Mouse (Mus musculus): ENCODE measurements around the gene Igf2bp3. TPM values are rescaled to one million over a fixed set of nuclear protein-coding genes. Genes with fewer than 3 reads are reported as not detected.

Igf2bp3 gene
- total RNA-seq, 1 experiment from 2014 or later, result 0.18 TPM

GRCm38 (mm10) chr6:49146461-49146860 lies 68.3 kb downstream of the Igf2bp3 start:
- ATAC-seq (replicated peaks; ENCODE audit: low read depth, poor library complexity, severe bottlenecking), result no peak

- 0 out of 2 replicates have a peak, but pooled peaks have one; percentile 52 for ATAC-seq (replicated peaks; ENCODE audit: low read depth, poor library complexity, severe bottlenecking)
Measured at GRCm38 (mm10) chr6:49142428-49142827, 72.3 kb downstream of the Igf2bp3 start.

- no peak for ATAC-seq (replicated peaks; ENCODE audit: low read depth, poor library complexity, severe bottlenecking)
Measured at GRCm38 (mm10) chr6:49141125-49141524, 73.6 kb downstream of the Igf2bp3 start.

- ATAC-seq (replicated peaks; ENCODE audit: low read depth, poor library complexity, severe bottlenecking), result no peak
Measured at GRCm38 (mm10) chr6:49138159-49139051, 76.4 kb downstream of the Igf2bp3 start.

GRCm38 (mm10) chr6:49136739-49137138 lies 78.0 kb downstream of the Igf2bp3 start:
- no peak for ATAC-seq (replicated peaks; ENCODE audit: low read depth, poor library complexity, severe bottlenecking)

- no peak for ATAC-seq (replicated peaks; ENCODE audit: low read depth, poor library complexity, severe bottlenecking)
Measured at GRCm38 (mm10) chr6:49132352-49133090, 82.2 kb downstream of the Igf2bp3 start.

- no peak for ATAC-seq (replicated peaks; ENCODE audit: low read depth, poor library complexity, severe bottlenecking)
Measured at GRCm38 (mm10) chr6:49131855-49132254, 82.9 kb downstream of the Igf2bp3 start.

- ATAC-seq (replicated peaks; ENCODE audit: low read depth, poor library complexity, severe bottlenecking), result no peak
Measured at GRCm38 (mm10) chr6:49130328-49130727, 84.4 kb downstream of the Igf2bp3 start.

- no peak for ATAC-seq (replicated peaks; ENCODE audit: low read depth, poor library complexity, severe bottlenecking)
Measured at GRCm38 (mm10) chr6:49120370-49120769, 94.4 kb downstream of the Igf2bp3 start.

- no peak for ATAC-seq (replicated peaks; ENCODE audit: low read depth, poor library complexity, severe bottlenecking)
Measured at GRCm38 (mm10) chr6:49119462-49120135, 95.2 kb downstream of the Igf2bp3 start.

GRCm38 (mm10) chr6:49118446-49118845 lies 96.3 kb downstream of the Igf2bp3 start:
- no peak for ATAC-seq (replicated peaks; ENCODE audit: low read depth, poor library complexity, severe bottlenecking)

GRCm38 (mm10) chr6:49116241-49116640 lies 98.5 kb downstream of the Igf2bp3 start:
- ATAC-seq (replicated peaks; ENCODE audit: low read depth, poor library complexity, severe bottlenecking), result no peak

- ATAC-seq (replicated peaks; ENCODE audit: low read depth, poor library complexity, severe bottlenecking), result no peak
Measured at GRCm38 (mm10) chr6:49115550-49115949, 99.2 kb downstream of the Igf2bp3 start.

- no peak for ATAC-seq (replicated peaks; ENCODE audit: low read depth, poor library complexity, severe bottlenecking)
Measured at GRCm38 (mm10) chr6:49114457-49114856, 100.3 kb downstream of the Igf2bp3 start.

- no peak for ATAC-seq (replicated peaks; ENCODE audit: low read depth, poor library complexity, severe bottlenecking)
Measured at GRCm38 (mm10) chr6:49113895-49114294, 100.9 kb downstream of the Igf2bp3 start.

- no peak for ATAC-seq (replicated peaks; ENCODE audit: low read depth, poor library complexity, severe bottlenecking)
Measured at GRCm38 (mm10) chr6:49109196-49109595, 105.6 kb downstream of the Igf2bp3 start.

- ATAC-seq (replicated peaks; ENCODE audit: low read depth, poor library complexity, severe bottlenecking), result no peak
Measured at GRCm38 (mm10) chr6:49106746-49107500, 107.8 kb downstream of the Igf2bp3 start.

GRCm38 (mm10) chr6:49099086-49099485 lies 115.7 kb downstream of the Igf2bp3 start:
- no peak for ATAC-seq (replicated peaks; ENCODE audit: low read depth, poor library complexity, severe bottlenecking)

GRCm38 (mm10) chr6:49097596-49098110 lies 117.1 kb downstream of the Igf2bp3 start:
- ATAC-seq (replicated peaks; ENCODE audit: low read depth, poor library complexity, severe bottlenecking), result no peak
